Mouse (Mus musculus): Measurements from ENCODE around the gene Il1rap. TPM values are rescaled to one million over a fixed set of nuclear protein-coding genes. Genes with fewer than 3 reads are reported as not detected.
A peak's percentile ranks its signal among the peaks of the same experiment; 100 is the strongest.

Gene Il1rap
- total RNA-seq, 2 experiments from 2014 or later = 36.4 to 40.6 TPM

GRCm38 (mm10) chr16:26608003-26608402 is 26.5 kb downstream of the Il1rap start:
- DNase-seq (ENCODE audit: low spot score in 2 of 2) = no peak
- intact Hi-C loops (cut with DNase I) = no loop called here

DNA sequence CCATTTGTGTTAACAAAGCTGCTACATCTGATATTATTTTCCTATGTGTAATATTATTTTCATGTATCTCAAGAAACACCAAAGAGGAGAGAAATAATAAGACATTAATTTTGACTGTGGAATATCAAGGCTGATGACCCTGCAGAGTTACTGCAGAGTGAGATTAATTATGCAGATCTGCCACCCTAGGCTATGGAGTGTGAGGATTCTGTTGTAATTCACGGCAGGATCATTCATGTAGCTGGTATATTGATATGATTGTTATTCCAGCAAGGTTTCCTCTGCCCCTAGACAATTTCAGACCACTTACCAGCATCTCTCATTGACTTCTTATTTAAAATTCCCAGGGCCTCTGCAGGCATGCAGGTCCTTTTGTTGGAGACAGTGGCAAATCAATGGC is 29.0 kb downstream of the Il1rap start:
- intact Hi-C loops (cut with DNase I) = no loop called here
- DNase-seq (ENCODE audit: low spot score in 2 of 2) = no peak

GRCm38 (mm10) chr16:26612499-26613220 is 31.2 kb downstream of the Il1rap start:
- DNase-seq (ENCODE audit: low spot score in 2 of 2) = peak in 1 of 2 experiments; percentile 60
- intact Hi-C loops (cut with DNase I) = no loop called here

DNA sequence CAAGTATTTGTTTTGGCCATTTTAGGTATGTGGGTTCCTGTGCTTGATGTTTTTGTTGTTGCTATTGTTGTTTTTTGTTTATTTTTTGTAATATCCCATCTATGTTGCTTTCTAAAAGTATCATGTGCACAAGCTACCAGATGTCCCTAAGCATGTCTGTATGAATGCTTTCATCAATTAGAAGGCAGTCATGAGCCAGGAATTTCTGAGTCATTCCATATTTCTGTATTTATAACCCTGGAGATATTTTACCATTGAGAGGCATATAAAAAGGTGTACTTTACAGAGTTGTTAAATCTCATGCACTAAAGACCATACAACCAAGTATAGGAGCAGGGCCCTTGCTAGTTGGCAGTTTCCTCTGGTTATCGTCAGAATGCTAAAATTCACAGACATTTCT is 41.6 kb downstream of the Il1rap start:
- DNase-seq (ENCODE audit: low spot score in 2 of 2) = no peak
- intact Hi-C loops (cut with DNase I) = no loop called here

- intact Hi-C loops (cut with DNase I) = no loop called here
- DNase-seq (ENCODE audit: low spot score in 2 of 2) = peak in 1 of 2 experiments; percentile 38
Observed at GRCm38 (mm10) chr16:26626065-26626464, 44.6 kb downstream of the Il1rap start.

GRCm38 (mm10) chr16:26634800-26635199 is 53.3 kb downstream of the Il1rap start:
- peak in 1 of 2 experiments; percentile 75 for DNase-seq (ENCODE audit: low spot score in 2 of 2)

DNA sequence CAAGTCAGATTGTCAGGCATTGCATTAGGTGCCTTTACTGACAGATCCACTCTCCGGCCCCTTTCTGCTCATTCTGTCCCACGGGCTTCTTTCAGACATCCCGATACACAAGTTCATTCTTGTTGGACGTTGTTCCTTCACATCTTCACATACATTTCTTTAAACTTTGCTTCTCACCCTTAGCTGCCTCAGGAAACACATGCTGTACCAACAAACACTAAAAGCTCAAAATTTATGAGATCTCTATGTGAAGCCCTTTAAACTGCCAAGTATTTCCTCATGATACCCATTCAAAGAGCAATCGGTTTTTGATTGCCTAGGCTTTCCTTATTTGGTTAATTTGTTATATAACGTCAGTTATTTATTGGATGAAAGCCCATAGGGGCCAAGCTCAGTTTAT is 61.6 kb downstream of the Il1rap start:
- DNase-seq (ENCODE audit: low spot score in 2 of 2) = no peak
- intact Hi-C loops (cut with DNase I) = no loop called here

More at GRCm38 (mm10) chr16:26634800-26635199, 53.3 kb downstream of the Il1rap start:
- intact Hi-C loops (cut with DNase I) = no loop called here

DNA sequence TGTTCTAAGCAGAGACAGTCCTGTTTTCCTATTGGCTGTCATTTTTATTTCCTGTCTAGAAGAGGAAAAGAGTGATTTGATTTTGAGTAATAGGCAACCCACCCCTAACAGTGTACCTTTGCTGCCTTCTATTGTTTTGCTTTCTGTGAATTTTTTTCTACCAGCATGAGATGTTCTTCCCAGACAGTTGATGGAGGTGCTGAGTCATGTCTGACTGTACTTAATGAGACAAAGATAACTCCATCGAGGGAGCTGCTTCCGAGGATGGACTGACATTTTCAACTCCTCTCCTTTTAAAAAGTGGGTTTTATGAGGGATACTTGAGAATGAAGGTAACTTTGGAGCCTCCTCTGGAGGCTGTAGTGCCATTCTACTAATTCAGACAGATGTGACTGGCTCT is 64.6 kb downstream of the Il1rap start:
- intact Hi-C loops (cut with DNase I) = loop anchor here (5.0 kb wide), 1 partner anchor 131 kb away; no protein-coding TSS in a partner anchor
- DNase-seq (ENCODE audit: low spot score in 2 of 2) = no peak

DNA sequence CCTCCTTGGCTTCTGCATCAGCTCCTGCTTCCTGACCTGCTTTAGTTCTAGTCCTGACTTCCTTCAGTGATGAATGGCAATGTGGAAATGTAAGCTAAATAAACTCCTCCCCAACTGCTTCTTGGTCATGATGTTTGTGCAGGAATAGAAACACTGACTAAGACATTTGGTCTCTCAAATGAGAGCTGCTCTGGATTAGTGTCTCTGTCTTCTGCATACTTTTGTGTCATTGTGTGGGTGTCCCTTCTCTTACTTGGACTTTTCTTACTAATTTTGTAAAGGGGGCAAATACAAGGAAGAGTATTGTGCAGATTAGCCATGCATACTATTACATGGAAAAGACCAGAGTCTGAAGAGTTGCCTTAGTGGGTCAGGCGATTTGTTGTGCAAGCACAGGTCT is 65.5 kb downstream of the Il1rap start:
- peak in 1 of 2 experiments; percentile 56 for DNase-seq (ENCODE audit: low spot score in 2 of 2)
- intact Hi-C loops (cut with DNase I) = loop anchor here (5.0 kb wide), 1 partner anchor 130 kb away; no protein-coding TSS in a partner anchor

DNA sequence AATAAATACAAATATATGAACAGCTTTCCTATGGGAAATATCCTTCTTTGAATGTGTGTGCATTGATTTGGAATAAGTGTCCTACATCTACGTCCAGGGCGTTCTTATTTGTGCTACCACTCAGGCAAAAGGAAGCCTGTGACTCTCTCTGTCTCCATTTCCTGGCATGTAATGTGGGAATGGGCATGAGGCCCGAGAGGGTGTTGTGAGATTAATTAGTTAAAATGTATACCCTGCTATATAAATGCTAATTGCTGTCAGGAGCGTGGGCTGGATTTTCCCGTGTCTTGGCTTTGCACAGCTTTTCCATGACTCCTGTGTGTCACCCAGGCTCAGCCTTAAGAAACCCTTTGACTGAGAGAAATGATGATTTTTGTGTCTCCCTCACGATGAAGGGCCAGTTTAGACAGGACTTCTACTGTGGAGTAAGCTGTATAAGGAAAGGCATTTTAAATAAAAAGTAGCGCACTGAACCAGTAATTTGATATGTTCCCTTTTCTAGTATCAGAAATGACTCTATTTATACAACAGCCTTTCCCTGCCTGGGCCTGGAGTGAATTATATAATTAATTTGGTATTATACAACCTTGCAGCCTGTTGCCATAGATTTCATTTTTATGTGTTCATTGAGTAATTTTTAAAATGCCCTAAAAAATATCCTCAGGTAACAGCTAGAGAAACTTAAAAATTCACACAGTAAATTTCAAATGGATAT is 81.4 kb downstream of the Il1rap start:
- intact Hi-C loops (cut with DNase I) = no loop called here
- peak; percentile 12 to 24 for DNase-seq (ENCODE audit: low spot score in 2 of 2)

GRCm38 (mm10) chr16:26666401-26666800 is 84.9 kb downstream of the Il1rap start:
- intact Hi-C loops (cut with DNase I) = no loop called here
- no peak for DNase-seq (ENCODE audit: low spot score in 2 of 2)

DNA sequence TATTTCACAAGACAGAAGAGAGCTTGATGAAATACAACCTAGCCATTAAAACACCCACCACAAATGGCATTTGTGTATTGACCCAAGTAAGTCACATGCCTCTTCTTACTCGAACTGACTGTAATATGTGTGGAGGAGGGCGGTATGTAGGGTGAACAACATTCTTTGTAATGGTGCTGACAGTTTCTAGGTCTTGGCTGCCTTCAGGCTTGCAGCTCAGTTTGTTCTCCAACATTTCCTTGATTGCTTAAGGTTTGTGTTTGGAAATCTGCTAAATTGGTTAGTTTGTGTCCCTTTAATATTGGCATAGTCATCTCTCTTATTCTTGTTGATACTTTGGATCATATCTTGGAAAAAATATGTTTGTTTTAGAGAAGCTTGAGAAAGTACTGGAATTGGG is 87.6 kb downstream of the Il1rap start:
- intact Hi-C loops (cut with DNase I) = no loop called here
- no peak for DNase-seq (ENCODE audit: low spot score in 2 of 2)

- DNase-seq (ENCODE audit: low spot score in 2 of 2) = no peak
Observed at GRCm38 (mm10) chr16:26680381-26680780, 98.9 kb downstream of the Il1rap start.

DNA sequence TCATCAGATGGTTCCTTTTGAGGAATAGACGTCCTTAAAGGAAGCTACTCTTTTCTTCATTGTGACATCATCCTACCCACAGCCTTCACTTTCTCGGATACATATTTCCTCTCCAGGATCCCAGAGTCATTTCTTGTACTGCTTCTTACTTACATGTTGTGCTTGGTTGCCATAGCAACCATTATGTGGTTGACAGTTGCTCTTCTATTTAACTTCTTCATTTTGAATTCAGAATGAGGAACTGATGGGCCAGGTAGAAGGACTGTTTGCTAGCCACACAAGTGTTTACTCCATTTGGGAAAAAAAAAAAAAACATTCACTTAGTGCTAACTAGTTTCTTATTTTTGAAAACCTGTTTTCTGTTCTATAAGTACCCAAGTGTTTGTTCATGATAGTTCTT is 108.3 kb downstream of the Il1rap start:
- intact Hi-C loops (cut with DNase I) = no loop called here
- DNase-seq (ENCODE audit: low spot score in 2 of 2) = no peak

More at GRCm38 (mm10) chr16:26680381-26680780, 98.9 kb downstream of the Il1rap start:
- intact Hi-C loops (cut with DNase I) = no loop called here

- no peak for DNase-seq (ENCODE audit: low spot score in 2 of 2)
- intact Hi-C loops (cut with DNase I) = no loop called here
Observed at GRCm38 (mm10) chr16:26691294-26691693, 109.8 kb downstream of the Il1rap start.

DNA sequence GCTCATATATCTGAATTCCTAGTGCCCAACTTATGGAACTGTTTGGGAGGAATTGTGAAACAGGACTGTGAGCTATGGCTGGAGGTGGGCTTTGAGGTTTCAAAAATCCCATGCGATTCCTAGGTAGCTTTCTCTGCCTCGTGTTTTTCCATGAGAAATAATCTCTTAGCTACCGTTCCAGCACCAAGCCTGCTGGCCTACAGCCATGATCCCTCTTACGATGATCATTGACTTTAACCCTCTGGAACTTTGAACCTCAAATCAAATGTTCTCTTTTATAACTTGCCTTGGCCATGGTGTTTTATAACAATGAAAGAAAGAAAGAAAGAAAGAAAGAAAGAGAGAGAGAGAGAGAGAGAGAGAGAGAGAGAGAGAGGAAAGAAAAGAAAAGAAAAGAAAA is 116.6 kb downstream of the Il1rap start:
- DNase-seq (ENCODE audit: low spot score in 2 of 2) = no peak
- intact Hi-C loops (cut with DNase I) = no loop called here

- intact Hi-C loops (cut with DNase I) = no loop called here
Observed at GRCm38 (mm10) chr16:26700440-26701103, 119.1 kb downstream of the Il1rap start.

GRCm38 (mm10) chr16:26705658-26706371 is 124.3 kb downstream of the Il1rap start:
- no peak for DNase-seq (ENCODE audit: low spot score in 2 of 2)
- intact Hi-C loops (cut with DNase I) = no loop called here

More at GRCm38 (mm10) chr16:26700440-26701103, 119.1 kb downstream of the Il1rap start:
- DNase-seq (ENCODE audit: low spot score in 2 of 2) = peak in 1 of 2 experiments; percentile 35

DNA sequence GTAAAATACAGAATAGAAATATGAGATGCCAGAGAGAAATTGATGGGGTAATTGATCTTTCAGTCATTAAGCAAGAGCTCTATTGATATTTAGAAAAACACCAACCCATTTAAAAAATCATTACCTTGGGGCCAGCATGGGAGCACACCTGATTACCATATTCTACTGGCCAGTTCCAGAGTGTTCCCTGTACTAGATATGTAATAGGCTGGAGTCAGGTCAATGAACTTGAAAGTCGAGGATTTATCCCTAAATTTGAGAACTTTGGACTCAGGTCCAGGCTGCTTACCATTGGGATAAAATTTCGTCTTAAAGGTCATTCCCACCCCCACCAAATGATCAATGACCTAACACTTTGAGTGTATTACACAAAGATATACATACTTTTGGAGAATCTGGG is 125.0 kb downstream of the Il1rap start:
- DNase-seq (ENCODE audit: low spot score in 2 of 2) = no peak
- intact Hi-C loops (cut with DNase I) = no loop called here

GRCm38 (mm10) chr16:26710922-26711321 is 129.4 kb downstream of the Il1rap start:
- intact Hi-C loops (cut with DNase I) = no loop called here
- peak in 1 of 2 experiments; percentile 26 for DNase-seq (ENCODE audit: low spot score in 2 of 2)
